Mouse (Mus musculus): ENCODE measurements at regions not wholly inside any gene's neighbourhood (a gene's known extent, or its start where the extent isn't known, plus 50 kb on each side); places are given as distances from the start of the nearest gene placed in this dataset.

- no peak overlapping the region for H3K4me2 ChIP-seq (replicated peaks)
- WGBS, result 77% methylated on average over 2 of the region's 2 CpGs
- no peaks in the 10 kb centered on the region for H3K9me3 ChIP-seq (replicated peaks)
- no peaks in the 10 kb centered on the region for H3K4me1 ChIP-seq
- no peaks in the 10 kb centered on the region for H3K27me3 ChIP-seq
- no peaks in the 10 kb centered on the region for H3K36me3 ChIP-seq
- ATAC-seq (ENCODE audit: low FRiP score), result no peak
- no peak overlapping the region for H3K9ac ChIP-seq
- no peak overlapping the region for H3K4me3 ChIP-seq
- H3K27ac ChIP-seq, result no peak overlapping the region
Observed at GRCm38 (mm10) chr12:35268006-35268405, 221.0 kb downstream of the Snx13 start.

GRCm38 (mm10) chr12:35267023-35267654 is 220.2 kb downstream of the Snx13 start:
- no peak overlapping the region for H3K4me3 ChIP-seq
- H3K27ac ChIP-seq, result no peak overlapping the region
- H3K27me3 ChIP-seq, result no peaks in the 10 kb centered on the region
- ATAC-seq (ENCODE audit: low FRiP score), result no peak
- H3K4me1 ChIP-seq, result no peaks in the 10 kb centered on the region
- 60% methylated on average over 6 of the region's 6 CpGs for WGBS
- H3K36me3 ChIP-seq, result no peaks in the 10 kb centered on the region
- H3K9ac ChIP-seq, result no peak overlapping the region
- no peak overlapping the region for H3K4me2 ChIP-seq (replicated peaks)
- H3K9me3 ChIP-seq (replicated peaks), result no peaks in the 10 kb centered on the region

GRCm38 (mm10) chr12:35259781-35260180 is 212.8 kb downstream of the Snx13 start:
- no peaks in the 10 kb centered on the region for H3K9me3 ChIP-seq (replicated peaks)
- no peak overlapping the region for H3K9ac ChIP-seq
- no peak overlapping the region for H3K27ac ChIP-seq
- ATAC-seq (ENCODE audit: low FRiP score), result no peak
- no peak overlapping the region for H3K4me2 ChIP-seq (replicated peaks)
- no peaks in the 10 kb centered on the region for H3K36me3 ChIP-seq
- no peak overlapping the region for H3K4me3 ChIP-seq
- H3K4me1 ChIP-seq, result no peaks in the 10 kb centered on the region
- no peaks in the 10 kb centered on the region for H3K27me3 ChIP-seq

- H3K4me1 ChIP-seq, result no peaks in the 10 kb centered on the region
- H3K27ac ChIP-seq, result no peak overlapping the region
- H3K27me3 ChIP-seq, result no peaks in the 10 kb centered on the region
- no peak overlapping the region for H3K4me3 ChIP-seq
- H3K36me3 ChIP-seq, result no peaks in the 10 kb centered on the region
- ATAC-seq (ENCODE audit: low FRiP score), result no peak
- 74% methylated on average over 2 of the region's 2 CpGs for WGBS
- H3K9me3 ChIP-seq (replicated peaks), result no peaks in the 10 kb centered on the region
- no peak overlapping the region for H3K9ac ChIP-seq
- no peak overlapping the region for H3K4me2 ChIP-seq (replicated peaks)
Observed at GRCm38 (mm10) chr12:35255723-35256401, 208.9 kb downstream of the Snx13 start.

- no peak overlapping the region for H3K9ac ChIP-seq
- H3K4me1 ChIP-seq, result no peaks in the 10 kb centered on the region
- H3K4me3 ChIP-seq, result no peak overlapping the region
- no peak for ATAC-seq (ENCODE audit: low FRiP score)
- WGBS, result 86% methylated on average over 5 of the region's 5 CpGs
- H3K27ac ChIP-seq, result no peak overlapping the region
- H3K9me3 ChIP-seq (replicated peaks), result no peaks in the 10 kb centered on the region
- no peaks in the 10 kb centered on the region for H3K36me3 ChIP-seq
- no peaks in the 10 kb centered on the region for H3K27me3 ChIP-seq
- H3K4me2 ChIP-seq (replicated peaks), result no peak overlapping the region
Observed at GRCm38 (mm10) chr12:35248476-35248875, 201.5 kb downstream of the Snx13 start.

- no peaks in the 10 kb centered on the region for H3K9me3 ChIP-seq (replicated peaks)
- no peak for ATAC-seq (ENCODE audit: low FRiP score)
- 92% methylated on average over 5 of the region's 5 CpGs for WGBS
- no peaks in the 10 kb centered on the region for H3K36me3 ChIP-seq
- no peak overlapping the region for H3K4me2 ChIP-seq (replicated peaks)
- H3K9ac ChIP-seq, result no peak overlapping the region
- H3K27me3 ChIP-seq, result no peaks in the 10 kb centered on the region
- no peak overlapping the region for H3K27ac ChIP-seq
- H3K4me3 ChIP-seq, result no peak overlapping the region
- no peaks in the 10 kb centered on the region for H3K4me1 ChIP-seq
Observed at GRCm38 (mm10) chr12:35246226-35247014, 199.4 kb downstream of the Snx13 start.

- no peaks in the 10 kb centered on the region for H3K9me3 ChIP-seq (replicated peaks)
- no peak overlapping the region for H3K4me2 ChIP-seq (replicated peaks)
- no peaks in the 10 kb centered on the region for H3K4me1 ChIP-seq
- no peaks in the 10 kb centered on the region for H3K36me3 ChIP-seq
- H3K9ac ChIP-seq, result no peak overlapping the region
- WGBS, result 70% methylated on average over 2 of the region's 2 CpGs
- no peak overlapping the region for H3K27ac ChIP-seq
- no peaks in the 10 kb centered on the region for H3K27me3 ChIP-seq
- peak; percentile 77 for ATAC-seq (ENCODE audit: low FRiP score)
- no peak overlapping the region for H3K4me3 ChIP-seq
Observed at GRCm38 (mm10) chr12:35232322-35232673, 185.3 kb downstream of the Snx13 start.

- no peaks in the 10 kb centered on the region for H3K4me1 ChIP-seq
- ATAC-seq (ENCODE audit: low FRiP score), result peak; percentile 75
Observed at GRCm38 (mm10) chr12:35231414-35232321, 184.7 kb downstream of the Snx13 start.

GRCm38 (mm10) chr12:35220429-35220828 is 173.4 kb downstream of the Snx13 start:
- Histone ChIP-seq H3K9ac (no peak overlapping the region), H3K36me3 (no peaks in the 10 kb centered on the region), H3K9me3 (replicated peaks) (no peaks in the 10 kb centered on the region), H3K4me3 (no peak overlapping the region), H3K27me3 (no peaks in the 10 kb centered on the region), H3K27ac (no peak overlapping the region), H3K4me1 (no peaks in the 10 kb centered on the region), H3K4me2 (replicated peaks) (no peak overlapping the region)
- no peak for ATAC-seq (ENCODE audit: low FRiP score)

More at GRCm38 (mm10) chr12:35231414-35232321, 184.7 kb downstream of the Snx13 start:
- no peak overlapping the region for H3K4me3 ChIP-seq
- no peak overlapping the region for H3K4me2 ChIP-seq (replicated peaks)
- H3K27ac ChIP-seq, result no peak overlapping the region
- H3K36me3 ChIP-seq, result no peaks in the 10 kb centered on the region
- H3K9ac ChIP-seq, result no peak overlapping the region
- no peaks in the 10 kb centered on the region for H3K27me3 ChIP-seq
- no peaks in the 10 kb centered on the region for H3K9me3 ChIP-seq (replicated peaks)

- H3K4me2 ChIP-seq (replicated peaks), result no peak overlapping the region
- H3K27me3 ChIP-seq, result no peaks in the 10 kb centered on the region
- no peak overlapping the region for H3K27ac ChIP-seq
- H3K4me1 ChIP-seq, result no peaks in the 10 kb centered on the region
- ATAC-seq (ENCODE audit: low FRiP score), result no peak
- no peaks in the 10 kb centered on the region for H3K9me3 ChIP-seq (replicated peaks)
- no peak overlapping the region for H3K9ac ChIP-seq
- no peaks in the 10 kb centered on the region for H3K36me3 ChIP-seq
- H3K4me3 ChIP-seq, result no peak overlapping the region
Observed at GRCm38 (mm10) chr12:35220002-35220401, 173.0 kb downstream of the Snx13 start.

GRCm38 (mm10) chr12:35216725-35217124 is 169.7 kb downstream of the Snx13 start:
- no peak for ATAC-seq (ENCODE audit: low FRiP score)

GRCm38 (mm10) chr12:35209399-35209798 is 162.4 kb downstream of the Snx13 start:
- Histone ChIP-seq H3K4me3 (no peak overlapping the region), H3K4me2 (replicated peaks) (no peak overlapping the region), H3K4me1 (no peaks in the 10 kb centered on the region), H3K9me3 (replicated peaks) (no peaks in the 10 kb centered on the region), H3K9ac (no peak overlapping the region), H3K27me3 (no peaks in the 10 kb centered on the region), H3K36me3 (no peaks in the 10 kb centered on the region), H3K27ac (no peak overlapping the region)
- ATAC-seq (ENCODE audit: low FRiP score), result no peak

More at GRCm38 (mm10) chr12:35216725-35217124, 169.7 kb downstream of the Snx13 start:
- Histone ChIP-seq H3K4me1 (no peaks in the 10 kb centered on the region), H3K36me3 (no peaks in the 10 kb centered on the region), H3K27ac (no peak overlapping the region), H3K4me2 (replicated peaks) (no peak overlapping the region), H3K27me3 (no peaks in the 10 kb centered on the region), H3K9me3 (replicated peaks) (no peaks in the 10 kb centered on the region), H3K9ac (no peak overlapping the region), H3K4me3 (no peak overlapping the region)
- WGBS, result 88% methylated on average over 2 of the region's 2 CpGs

Measured in hindbrain, embryonic 12.5 days (tissue).